Mouse (Mus musculus) megakaryocyte-erythroid progenitor cell, adult 5-6 weeks (primary cell): ENCODE data around the gene Sos2. TPM values are rescaled to one million over a fixed set of nuclear protein-coding genes. Genes with fewer than 3 reads are reported as not detected.
"Not testable (repeated sequence)": the region's sequence is repeated elsewhere in the genome, so short reads cannot be mapped to it uniquely, and the experiment has no call there.

Source experiments
- ATAC-seq: replicated peaks from 2 replicates; pipeline ENCODE4 v1.8.0; 2016; ENCODE audit warnings: mild to moderate bottlenecking, inconsistent platforms; ENCODE audit not compliant: severe bottlenecking, poor library complexity, low FRiP score, low TSS enrichment
- total RNA-seq, 2 experiments: library from RNA; stranded (forward) in 1 of 2; stranded (reverse) in 1 of 2; fragments of 200-1000, 215-1000 nt in 1 of 2; fragments of >200 nt in 1 of 2; fragmentation: Nextera tagmentation in 1 of 2; gene quantifications; 2 replicates each; pipeline ENCODE4 v1.2.3; 2014 to 2017

The Sos2 gene
- total RNA-seq, 2 experiments from 2014 or later: 36.3 to 74.0 TPM

DNA sequence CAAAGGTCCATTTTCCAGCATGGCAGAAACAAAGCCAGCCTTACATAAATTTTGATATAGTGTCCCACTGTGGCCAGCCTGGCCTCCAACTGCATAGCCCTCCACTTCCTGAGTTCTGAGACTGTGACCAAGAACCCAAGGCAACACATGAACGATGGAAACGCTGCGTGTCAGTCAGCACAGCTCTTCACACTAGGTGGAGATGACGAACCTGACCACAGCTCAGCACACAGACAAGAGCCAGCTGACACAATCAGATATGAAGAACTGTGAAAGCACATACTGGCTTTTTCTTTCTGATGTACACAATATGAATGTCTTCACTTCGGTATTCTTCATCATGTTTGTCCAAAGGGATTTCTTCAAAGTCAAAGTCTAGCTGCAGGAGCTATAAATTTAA lies 102.0 kb downstream of the Sos2 start:
- peak; percentile 65 for ATAC-seq

DNA sequence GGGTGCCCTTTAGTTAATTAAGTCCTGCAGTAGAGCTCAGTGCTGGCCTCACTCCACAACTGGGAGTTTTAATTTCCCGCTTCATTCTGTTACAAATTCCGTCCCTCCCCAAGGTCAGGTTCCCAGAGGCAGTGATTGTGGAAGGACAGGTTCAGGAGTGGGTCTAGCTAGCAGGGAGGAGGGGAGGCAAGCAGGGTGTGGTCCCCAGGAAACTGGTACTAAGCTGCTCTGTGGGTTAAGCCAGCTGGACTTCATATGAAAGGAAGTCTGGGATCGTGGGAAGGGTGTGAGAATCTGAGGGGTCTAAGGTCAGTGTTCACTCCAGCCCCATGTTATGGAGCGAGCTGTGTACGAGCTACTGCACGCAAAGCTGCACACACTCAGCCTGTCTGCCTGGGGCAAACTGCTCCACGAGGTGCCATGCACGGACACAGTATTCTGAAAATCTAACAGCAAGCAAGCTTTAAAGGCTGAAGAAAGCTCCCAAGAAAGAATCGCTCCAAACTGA lies 105.5 kb downstream of the Sos2 start:
- ATAC-seq: no peak

DNA sequence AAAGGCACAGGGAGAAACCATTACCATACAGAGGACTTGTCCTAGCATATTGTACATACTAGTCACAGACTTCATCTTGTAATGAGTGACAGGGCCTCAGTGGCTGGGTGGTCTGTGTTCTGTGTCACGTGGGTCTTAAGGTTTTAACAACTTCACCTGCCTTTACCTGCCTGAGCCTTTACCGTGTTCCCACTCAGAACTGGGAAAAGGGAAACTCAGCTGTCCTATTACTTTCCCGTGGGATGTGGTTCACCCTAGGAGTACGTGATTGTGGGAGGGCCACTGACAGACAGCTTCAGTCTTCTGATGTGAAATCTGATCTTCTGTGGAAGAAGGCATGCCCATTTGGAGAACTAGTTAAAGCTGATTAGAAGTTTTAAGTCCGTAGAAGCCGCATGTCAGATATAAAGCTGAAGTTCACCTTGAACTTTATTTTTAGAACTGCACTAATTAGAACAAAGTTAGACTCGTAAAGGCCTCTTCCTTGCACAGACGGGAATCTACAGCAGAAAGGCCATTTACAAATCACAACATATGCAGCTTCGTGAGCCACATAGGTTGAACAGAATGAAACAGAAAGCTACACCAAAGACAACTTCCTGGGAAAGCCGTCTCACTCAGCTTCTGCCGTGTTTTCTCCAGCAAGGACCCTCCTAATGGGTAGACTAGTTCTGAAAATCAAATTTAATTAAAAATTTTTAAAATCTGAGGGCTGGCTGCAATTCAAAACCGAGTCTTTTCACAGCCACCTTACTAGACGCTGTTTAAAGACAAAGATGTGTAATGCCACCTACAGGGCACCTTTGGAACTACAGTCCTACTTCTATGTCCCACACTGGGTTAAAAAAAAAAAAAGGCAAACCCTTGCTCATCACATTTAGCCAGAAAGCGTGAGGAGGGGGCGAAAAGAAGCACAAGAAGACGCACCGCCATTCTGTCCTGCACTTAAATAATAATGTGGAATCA lies 107.5 kb downstream of the Sos2 start:
- peak; percentile 62; the same call in 1 of the 2 replicates for ATAC-seq

DNA sequence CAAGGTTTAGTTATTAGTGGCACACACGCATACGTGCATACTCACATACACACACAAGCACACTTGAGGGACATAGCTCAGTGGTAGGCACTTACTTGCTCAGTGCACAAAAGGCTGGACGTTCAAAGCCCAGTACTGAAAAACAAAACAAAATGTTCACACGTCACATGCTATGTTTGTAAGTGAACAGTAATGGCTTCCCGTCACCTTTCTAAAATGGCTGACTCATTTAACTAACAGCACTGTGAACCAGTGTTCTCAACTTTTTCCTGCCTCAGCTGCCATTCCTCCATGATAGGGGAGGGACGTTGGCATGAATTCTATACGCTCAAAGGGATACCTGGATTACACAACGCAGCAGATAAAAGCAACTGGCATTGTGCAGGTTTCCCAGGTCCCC lies 108.4 kb downstream of the Sos2 start:
- ATAC-seq: no peak

DNA sequence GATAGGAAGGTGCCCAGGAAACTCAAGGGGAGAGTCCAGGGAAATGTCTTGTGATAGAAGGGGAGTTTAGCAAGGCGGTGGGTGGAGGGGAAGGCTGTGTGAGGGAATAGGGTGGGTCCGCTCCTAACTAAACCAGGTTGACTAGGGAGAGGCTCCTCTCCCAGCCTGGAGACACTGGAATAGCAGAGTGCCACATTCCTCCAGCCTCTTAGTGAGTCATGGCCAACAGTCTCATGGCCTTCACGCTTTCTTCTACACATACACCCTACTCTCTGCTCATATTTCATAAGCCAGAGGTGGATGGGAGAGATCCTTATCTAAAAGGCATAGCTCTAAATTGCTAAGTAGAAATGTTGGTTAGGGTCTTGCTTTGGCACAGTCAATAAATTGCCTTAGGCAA lies 111.7 kb downstream of the Sos2 start:
- ATAC-seq: no peak

DNA sequence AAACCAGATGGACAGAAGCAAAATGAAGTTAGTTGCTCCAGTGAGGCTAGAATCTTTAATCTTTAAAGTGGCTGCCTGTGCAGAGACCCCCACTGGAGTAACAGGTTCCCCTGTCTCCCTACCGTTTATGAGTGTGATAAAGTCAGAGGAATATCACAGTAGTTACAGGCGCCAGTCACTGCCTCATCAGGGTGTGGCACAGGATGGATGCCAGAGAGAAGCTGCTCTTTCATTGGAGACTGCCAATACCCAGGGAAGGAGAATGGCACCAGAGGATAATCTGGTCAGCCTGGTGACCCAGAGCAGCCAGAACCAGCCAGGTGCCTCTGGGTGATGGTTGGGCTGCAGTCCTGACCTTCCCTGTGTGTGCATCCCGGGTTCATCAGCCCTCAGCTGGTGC lies 113.4 kb downstream of the Sos2 start:
- peak; percentile 72 for ATAC-seq

DNA sequence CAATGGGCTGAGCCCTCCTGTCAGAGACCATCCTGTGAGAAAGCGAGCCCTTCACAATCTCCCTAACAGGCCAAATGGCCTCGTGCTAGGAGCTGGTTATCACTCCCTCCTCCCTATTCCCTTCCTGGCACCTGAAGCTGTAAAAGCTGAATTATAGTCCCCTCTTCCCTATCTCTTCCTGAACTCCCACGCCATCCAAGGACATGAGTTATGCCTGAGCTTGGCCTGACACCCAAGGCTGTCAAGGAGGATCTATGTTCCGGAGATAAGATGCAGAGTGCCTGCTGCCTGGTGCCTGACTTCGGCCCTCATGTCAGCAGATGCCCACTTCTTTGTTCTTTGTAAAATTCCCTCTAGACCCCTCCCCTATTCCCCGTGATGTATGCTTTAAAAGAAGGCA lies 120.6 kb downstream of the Sos2 start:
- ATAC-seq: not testable (repeated sequence)

DNA sequence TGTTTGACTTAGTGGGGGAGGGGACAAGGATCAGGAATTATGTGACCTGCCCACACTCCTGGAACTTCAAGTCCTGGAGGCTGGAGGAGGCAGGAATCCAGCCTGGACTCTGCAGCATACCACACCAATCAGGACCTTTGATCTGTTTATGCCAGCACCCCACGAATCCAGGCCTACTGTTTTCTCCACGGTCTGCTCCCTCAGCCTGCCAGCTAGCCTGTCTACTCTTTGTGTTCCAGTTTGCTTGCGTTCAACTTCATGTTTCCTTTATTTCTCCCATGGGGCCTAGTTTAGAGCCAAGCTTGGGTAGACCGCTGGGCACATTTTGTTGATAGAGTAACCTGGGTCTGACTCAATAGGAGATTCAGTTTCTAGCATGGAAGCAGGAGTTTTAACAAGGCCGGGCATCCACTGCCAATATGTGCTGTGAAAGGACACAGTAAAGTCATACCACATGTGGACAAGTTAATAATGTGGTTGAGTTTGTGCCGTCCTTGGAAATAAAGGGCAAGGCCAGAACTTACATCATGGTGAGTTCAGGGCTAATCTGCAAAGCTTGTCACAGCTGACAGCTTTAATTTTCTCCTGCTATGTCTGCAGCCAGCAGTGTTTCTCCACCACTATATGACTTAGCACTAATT lies 125.3 kb downstream of the Sos2 start:
- ATAC-seq: no peak

DNA sequence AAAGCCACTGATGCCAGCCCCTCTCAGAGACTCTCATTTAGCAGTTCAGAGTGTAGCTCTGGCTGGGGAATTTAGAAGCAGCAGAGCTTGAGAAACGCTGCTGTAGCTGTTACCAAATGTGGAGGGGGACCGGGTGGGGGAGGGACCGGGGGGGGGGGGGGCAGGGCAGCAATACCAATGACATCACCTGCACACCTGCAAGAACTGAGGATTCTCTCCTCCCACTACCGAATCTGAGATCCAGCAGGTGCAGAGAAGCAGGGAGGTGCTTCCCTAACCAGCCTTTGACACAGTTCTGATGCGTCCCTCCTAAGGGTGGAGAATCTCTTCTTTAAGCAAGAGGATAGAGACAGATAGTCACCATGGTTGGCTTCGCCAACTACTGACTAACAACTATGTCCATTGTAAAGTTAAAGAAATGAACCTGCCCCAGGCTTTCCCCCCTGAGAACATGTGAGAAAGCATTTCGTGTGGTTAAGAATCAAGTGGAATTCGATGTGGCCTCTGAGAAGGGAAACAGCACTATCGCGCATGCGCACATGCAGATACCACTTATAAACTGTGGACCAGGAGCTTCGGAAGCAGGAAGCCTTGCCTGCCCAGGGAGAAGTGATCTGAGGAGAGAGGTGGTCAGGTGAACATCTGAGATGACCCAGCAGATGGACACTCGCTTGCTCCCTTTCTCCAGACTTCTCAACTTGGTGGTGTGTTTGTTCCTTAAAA lies 136.0 kb downstream of the Sos2 start:
- ATAC-seq: no peak

DNA sequence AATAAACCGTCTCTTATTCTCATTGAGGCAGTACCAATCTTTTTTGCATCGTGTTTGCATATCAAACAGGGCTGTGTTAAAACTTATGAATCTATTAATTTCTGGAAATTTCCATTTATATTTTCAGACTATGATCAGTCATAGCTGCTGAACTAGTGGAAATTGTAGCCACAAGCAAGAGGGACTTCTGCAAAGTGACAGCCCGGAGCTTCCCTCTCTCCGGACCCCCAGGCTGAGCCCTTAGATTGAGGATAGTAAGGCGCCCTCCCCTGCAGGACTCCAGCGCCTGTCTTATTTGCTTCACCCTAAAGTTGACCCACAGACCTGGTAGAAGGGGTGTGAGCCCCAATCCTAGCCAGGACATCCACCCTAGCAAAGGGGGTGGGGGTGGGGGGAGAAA lies 136.7 kb downstream of the Sos2 start:
- ATAC-seq: no peak

DNA sequence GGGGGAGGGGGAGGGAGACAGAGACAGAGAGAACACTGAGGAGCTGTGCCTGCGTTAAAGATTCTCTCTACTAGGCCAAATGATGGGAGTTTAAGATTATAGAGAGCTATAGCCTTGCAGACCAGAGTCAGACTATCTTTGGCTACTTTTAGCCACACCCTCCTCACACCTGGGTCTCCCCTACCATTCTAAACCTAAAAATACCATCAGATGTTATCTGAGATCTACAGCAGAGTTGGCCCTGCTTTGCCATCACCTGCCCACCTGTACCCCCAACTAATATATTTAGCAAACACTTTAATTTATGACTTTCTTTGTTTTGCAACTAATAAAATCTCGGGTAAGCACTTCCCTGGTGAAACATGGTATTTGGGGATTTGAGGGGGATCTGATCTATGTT lies 137.1 kb downstream of the Sos2 start:
- ATAC-seq: no peak

DNA sequence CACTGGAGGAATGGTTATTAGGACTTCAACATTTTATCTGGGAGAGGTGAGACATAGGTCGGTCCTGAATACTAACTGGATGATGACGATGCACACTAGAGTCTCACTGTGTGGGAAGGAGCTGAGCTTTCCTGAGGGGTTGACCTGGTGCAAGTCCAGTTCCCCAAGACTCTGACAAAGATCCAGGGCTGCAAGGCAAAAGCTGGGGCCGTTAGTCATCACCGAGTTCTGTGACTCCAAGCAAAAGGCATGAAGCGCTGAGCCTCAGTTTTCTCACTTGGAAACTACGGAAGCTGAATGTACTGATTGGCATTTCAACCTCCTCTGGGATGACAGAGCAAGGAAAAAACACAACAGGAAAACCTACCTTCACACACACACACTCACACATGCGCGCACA lies 139.3 kb downstream of the Sos2 start:
- no peak for ATAC-seq

DNA sequence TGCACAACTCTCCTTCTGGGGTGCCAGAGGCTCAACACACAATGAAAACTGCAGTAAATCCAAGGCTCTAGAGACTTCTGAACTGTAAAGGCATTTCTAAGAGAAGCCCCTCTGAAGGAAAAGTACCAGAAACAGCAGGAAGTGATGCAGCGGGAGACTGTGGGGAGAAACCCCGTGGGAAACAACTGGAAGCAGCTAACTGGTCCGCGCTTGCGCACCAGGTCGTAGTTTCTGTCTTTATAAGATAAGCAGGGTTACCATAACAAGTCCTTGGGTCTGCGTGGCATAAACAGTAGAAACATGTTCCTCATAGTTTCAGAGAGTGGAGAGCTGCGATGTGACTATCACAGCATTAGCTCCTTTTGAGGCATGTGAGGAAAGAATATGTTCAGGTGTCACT lies 140.0 kb downstream of the Sos2 start:
- ATAC-seq: peak; percentile 74

DNA sequence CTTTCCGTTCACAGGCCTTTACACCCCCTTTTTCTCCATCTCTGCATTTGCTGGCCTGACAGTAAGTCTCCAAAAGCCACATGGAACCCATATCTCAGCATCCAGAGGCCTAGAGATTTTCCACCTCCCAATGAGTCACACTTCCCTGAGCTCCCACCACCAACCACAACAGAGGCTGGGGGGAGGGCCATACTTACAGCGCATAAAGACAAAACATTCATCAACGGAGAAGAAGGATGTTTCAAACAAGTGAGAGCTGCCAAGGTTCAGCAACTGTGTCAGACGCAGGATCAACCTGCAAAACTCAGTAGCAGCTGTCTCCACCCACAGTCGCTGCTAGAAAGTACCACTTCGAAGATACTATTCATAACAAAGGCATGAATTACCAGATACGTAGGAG lies 142.3 kb downstream of the Sos2 start:
- 0 out of 2 replicates have a peak, but pooled peaks have one; percentile 16 for ATAC-seq

DNA sequence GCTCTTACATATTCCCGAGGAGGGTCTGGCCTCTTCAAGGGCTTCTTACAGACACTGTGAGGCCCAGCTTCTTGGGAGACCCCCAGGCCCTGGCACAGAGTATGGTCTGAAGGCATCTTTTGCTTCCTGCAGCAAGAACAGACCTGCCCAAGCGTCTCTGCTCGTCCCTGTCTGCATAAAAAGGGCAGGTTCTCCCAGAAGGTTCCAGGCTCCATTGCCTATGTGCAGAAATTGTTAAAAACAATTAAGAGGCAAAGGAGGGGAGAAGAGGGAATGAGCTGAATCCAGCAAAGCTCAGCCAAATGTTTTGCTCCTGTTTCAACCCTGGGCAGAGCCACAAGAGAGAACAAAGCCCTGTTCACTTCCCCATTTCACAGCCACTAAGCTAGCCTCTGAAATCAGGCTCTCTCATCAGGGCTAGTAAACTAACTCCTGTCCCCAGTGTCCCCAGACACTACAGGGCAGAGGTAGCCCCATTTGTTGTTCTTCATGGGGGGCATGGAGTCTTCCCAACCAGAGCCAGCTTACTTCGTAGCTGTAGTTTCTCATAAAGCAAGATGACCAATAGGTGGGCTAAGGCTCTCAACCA lies 143.2 kb downstream of the Sos2 start:
- ATAC-seq: no peak

DNA sequence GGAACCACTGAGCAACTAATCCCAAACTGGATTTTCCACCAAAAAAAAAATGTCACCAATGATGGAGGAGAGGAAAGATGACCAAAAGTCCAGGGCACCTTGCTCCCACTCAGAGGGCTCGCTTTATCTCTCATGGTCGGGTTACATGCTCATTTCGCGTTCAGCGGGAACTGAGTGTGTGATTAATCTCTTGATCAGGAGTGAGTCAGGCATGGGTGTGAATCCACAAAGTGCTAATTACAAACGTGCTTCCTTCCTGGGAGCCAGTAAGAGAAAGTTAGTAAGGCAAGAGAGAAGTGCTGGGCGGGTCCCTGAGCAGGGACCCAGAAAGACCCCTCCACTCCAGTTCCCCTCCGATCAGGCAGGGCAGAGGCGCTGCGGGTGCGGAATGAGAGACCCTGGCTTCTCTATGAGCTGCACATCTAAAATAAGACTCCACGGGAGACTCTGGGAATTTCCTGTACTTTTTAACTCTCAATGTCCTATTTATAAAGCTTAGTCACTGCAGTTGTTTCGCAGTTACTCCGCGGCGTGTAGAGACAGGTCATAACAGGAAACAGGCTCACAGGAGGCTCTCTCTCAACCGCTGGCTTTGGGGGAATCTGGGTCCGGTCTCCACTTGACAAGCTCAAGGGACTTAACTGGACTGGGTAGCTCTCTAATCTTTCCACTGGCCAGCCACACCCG lies 143.8 kb downstream of the Sos2 start:
- peak; percentile 44 for ATAC-seq

DNA sequence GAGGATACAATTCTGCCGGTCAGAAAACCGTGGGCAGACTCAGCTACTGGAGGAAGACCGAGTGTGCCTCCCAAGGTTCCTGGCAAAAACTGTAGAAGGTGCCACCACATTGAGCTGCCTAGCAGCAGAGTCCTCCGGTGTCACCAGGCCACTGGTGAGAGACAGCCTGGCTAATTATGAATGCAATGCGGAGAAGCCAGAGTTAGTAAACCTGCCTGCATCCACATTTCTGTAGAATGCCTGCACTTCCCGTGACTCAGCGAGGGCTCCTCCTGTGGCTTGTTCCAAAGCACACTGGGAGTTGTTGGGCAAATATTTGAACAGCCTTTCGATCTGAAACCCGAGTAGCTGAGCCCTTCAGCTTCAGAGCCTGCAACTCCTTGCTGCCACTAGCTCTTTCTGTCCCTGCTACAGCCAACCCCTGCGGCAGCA lies 144.4 kb downstream of the Sos2 start:
- no peak for ATAC-seq

DNA sequence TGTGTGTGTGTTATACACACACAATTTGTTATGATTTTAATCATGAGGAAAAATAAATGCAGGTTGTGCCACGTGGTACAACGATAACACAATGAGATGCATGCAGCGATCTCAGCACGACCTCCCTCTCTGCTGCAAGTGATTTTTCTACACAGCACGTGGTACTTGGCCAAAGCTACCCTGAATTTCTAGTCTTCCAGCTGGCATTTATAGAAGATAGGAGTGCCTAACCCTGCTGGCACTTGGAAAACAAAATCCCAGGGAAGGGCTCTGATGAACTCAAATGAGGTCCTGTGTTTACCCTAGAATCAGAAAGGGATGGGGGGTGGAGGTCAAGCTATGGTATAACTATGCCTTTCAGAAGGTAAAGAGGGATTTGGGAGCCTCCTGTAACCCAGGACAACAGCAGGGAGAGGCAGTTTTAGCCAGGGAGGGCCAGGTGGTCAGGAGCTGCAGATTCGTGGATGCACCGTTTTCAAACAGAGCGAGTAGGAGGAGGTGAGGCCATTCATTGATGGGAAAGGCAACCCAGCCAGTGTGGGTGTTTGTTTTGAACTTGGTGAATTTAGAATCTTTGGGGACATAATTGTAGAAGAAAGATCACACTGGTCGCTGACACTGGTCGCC lies 144.9 kb downstream of the Sos2 start:
- ATAC-seq: no peak
